Mouse (Mus musculus) B cell, adult 2 months (primary cell): ENCODE data around the gene B9d2.

ENCODE experiments used
- DNase-seq, 2 experiments: peaks; one replicate each; pipeline ENCODE4 v3.0.0; 2022

B9d2 gene

DNA sequence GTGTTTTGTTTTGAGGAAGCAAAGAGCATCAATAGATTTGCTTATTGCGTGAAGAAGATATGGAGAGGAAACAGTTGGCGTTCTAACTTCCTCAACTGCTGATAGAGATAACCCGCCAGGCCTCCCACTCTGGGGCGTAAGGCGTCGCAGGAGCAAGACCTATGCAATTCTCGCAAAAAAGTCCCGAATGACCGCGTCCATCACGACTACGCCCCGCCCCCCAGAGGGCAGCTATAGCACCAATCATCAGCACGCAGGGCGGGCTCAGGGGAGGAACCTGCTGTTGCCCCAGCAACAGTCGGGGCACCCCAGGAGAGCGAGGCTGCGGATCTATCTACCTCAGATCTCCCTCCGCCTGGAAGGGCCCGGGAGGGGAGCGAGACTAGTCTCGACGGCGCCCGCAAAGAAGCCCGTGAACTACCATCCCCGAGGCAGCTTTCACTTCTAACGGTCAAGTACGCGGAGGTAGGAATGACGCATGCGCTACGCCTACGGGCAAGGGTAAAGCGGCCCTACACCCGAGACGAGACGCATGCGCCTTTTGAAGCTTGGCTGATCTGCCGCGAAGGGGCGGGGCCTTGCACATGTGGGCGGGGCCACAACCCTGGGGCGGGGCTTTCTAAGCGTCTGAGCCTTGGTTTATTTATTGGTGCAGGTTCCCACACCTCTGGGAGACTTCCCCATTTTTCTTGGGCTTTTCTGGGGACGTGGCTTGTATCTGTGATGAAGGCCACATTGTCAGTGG, at the start of gene B9d2:
B9d2 (plus strand) TSS at position 267 of the 745 bp plus-strand sequence.
- peak; percentile 99 for DNase-seq

DNA sequence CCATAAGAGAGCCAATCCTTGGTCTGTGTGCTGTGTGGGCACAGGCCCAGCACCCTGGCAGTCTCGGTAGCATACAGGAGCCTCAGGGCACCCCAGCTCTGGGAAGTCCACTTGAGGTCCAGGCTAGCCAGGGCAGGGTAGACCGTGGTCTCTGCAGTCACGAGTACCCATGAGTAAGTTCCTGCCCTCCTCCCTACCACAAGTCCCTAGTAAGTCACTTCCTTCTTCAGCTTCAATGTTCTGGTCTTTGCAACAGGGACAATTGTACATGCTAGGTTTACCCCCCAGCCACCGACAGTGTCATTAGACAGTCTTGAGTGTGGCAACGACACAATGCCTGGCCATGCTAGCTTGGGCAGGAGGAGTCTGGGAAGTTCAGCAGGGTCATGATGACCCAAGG, 47.9 kb upstream of the B9d2 start:
- peak; percentile 57 to 58 for DNase-seq

DNA sequence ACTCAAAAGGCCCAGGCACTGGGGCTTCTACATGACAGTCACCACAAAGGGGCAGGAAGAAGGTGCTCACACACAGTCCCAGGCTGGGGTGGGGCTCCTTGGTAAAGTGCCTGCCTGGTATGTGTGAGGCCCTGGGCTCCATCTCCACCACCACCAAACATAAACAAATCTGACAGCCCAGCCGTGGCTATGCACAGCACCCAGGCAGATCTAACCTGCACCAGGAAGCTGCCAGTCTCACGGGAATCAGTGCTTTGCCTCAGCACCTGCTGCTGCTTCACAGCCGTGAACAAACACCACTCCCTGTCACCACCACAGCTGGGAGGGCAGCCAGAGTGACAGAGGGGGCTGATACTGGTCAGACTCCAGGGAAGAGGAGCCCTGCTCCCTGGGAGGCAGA, 44.2 kb upstream of the B9d2 start:
- peak; percentile 81 to 85 for DNase-seq

DNA sequence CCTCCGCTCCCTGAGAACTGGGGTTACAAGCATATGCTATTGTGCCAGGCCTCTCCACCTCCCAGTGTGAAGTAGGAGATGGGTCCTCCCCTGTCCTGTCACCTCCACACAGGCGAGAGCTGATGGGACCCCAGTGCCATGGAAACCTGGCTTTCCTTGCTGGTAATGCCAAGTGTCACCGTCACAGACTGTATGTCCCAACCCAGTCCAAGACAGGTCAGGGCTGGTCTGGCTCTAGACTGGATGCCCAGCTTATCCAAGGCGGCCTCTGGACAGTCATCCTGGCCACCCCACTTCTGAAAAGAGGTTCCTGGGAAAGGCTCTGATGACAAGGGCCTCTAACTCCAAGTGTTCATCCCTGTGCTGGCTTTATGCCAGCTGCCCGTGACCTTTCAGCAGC, 43.5 kb upstream of the B9d2 start:
- DNase-seq: no peak

- DNase-seq: no peak
Observed at GRCm38 (mm10) chr7:25639754-25640153, 40.8 kb upstream of the B9d2 start.

DNA sequence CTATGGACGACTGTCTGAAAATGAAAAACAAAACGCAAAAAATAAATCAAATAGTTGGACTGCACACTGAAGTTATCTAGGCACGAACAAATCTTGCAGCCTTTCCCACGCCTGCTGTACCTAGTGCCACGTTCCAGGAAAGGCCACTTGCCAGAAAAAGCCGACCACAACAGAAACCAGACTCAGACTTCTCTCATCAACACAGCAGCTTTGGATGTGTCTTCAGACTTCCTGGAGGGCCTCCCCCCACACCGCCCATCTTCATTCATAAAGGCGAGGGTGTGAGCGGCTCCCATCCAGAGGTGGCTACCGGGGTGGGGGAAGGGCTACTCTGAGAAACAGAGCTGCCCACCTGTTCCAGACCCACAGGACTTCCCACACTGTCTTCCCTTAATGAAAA, 36.4 kb upstream of the B9d2 start:
- peak in 1 of 2 experiments; percentile 36 for DNase-seq

DNA sequence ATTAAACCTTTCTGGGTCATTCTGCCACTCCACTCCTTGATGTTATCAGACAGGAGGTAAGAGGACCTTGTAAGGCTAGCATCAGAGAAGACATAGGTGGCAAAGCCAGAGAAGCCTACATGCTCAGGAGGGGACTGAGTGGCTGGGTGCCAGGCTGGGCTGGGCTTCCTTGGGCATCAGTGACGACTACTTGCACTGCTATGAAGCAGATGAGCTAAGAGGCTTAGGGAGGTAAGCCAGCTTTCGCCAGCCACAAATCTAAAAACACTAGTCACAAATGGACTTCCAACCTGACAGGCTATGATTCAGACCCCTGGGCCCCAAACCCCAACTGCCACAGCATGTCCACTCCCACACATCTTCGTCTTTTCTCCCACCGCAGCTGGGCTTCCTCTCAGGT, 35.9 kb upstream of the B9d2 start:
- DNase-seq: no peak

GRCm38 (mm10) chr7:25645074-25645473, 35.5 kb upstream of the B9d2 start:
- no peak for DNase-seq

GRCm38 (mm10) chr7:25647574-25648123, 32.9 kb upstream of the B9d2 start:
- peak; percentile 67 to 70 for DNase-seq

DNA sequence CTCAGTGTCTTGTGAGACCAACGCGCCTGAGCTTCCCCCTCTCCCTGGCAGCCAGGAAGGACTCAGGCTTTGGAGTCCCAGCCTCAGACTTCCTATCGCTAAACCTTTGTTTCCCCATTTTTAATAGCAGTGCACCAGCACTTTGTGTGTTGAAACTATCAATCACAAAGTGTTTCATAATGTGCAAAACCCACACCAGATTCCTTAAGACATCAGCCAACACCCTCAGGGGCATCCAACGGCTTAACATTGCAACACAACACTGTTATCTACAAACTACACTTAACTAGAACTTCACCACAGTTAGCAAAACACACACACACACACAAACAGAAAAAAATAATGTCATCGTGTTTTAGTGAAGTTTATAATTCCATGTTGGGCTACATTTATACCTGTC, 30.7 kb upstream of the B9d2 start:
- DNase-seq: no peak

GRCm38 (mm10) chr7:25651281-25651680, 29.3 kb upstream of the B9d2 start:
- peak; percentile 71 to 76 for DNase-seq

- DNase-seq: peak; percentile 53 to 64
Observed at GRCm38 (mm10) chr7:25652244-25652759, 28.3 kb upstream of the B9d2 start.

GRCm38 (mm10) chr7:25655601-25656428, 24.8 kb upstream of the B9d2 start:
- DNase-seq: no peak

DNA sequence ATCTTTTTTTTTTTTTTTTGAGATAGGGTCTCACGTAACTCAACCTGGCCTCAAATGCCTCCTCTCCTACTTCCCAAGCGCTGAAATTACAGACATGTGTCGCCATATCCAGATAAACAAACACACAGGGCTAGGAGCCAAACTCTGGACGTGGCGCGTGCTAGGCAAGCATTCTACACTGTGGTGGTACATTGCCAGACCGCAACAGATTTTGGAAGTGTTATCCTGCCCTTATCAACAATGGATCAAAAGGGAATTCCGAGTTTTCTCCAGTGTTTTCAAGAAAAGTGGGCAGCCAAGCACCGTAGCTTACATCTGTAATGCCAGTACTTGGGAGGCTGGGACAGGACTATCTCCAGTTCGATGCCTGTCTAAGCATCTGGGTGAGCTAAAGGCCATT, 22.8 kb upstream of the B9d2 start:
- no peak for DNase-seq

DNA sequence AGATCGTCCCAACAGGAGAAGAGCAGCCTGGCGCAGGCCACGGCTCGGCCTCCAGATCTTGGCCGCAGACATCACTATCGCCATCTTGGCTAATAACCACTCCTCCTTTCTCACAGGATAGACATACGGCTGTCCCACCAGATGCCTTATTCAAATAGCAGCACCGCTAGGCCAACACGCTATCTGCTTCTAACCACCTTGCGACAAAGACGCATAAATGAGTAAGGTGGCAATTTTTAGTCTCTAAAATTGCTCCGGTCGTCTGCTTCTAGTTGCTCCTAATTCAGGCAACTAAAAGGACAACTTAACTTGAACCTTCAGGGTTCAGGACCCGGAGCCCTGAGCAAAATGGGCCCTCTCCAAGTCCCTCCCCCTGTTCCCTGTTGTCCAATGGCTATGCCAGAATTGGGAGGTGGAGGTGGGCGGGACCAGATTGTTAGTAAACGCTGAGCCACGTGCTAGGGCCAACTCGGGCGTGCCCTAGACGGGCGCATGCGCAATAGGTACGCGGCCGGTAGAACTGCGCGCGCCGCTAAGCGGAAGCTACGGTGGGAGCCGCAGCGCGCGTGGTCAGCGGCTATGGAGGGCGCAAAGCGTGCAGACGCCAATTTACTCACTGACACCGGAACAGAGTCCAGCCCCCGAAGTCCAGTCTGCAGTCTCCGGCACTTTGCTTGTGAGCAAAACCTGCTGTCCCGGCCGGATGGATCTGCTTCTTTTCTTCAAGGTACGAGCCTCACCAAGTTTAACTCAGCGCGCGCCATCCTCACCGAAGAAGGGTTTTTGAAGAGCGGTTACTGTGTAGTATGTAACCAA, 21.7 kb upstream of the B9d2 start, which contains the start of the genes Bckdha and Exosc5:
Bckdha (minus strand) TSS at position 325 of the 816 bp plus-strand sequence.
Exosc5 (plus strand) TSS at position 508 of the 816 bp plus-strand sequence.
- DNase-seq: peak; percentile 97 to 98

GRCm38 (mm10) chr7:25666381-25666780, 14.2 kb upstream of the B9d2 start:
- no peak for DNase-seq

- no peak for DNase-seq
Observed at GRCm38 (mm10) chr7:25669158-25669557, 11.4 kb upstream of the B9d2 start.

DNA sequence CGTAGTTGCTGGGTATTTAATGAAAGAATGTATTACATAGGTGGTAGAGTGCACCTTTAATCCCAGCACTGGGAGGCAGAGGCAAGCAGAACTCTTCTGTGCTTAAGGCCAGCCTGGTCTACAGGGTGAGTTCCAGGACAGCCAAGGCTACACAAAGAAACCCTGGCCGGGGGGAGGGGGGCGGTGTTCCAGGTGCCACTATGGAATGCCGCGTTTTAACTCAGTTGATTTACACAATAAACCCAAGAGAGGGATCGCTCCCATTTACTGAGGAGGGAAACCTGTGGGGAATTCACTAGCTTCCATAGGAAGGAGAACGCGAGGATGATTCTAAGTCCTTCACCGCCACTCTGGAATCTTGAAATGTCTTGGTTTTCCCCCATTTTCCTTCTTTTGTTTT, 10.9 kb upstream of the B9d2 start:
- DNase-seq: no peak

DNA sequence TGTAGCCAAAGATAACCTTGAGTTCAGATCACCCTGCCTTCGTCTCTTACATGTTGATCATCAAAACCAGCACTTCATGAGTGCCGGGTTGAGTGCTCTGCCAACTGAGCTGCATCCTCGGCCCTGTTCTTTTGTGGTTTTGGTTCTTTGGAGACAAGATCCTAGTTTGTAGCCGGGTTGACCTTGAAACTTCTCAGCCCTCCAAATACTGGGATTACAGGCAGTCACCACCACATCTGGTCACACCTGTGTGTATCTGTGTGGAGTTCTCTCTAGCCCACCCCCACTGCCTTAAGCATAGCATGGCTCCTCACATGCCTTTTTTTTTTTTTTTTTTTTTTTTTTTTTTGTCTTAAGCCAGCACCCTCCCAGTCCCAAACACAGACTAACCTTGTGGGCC, 10.5 kb upstream of the B9d2 start:
- DNase-seq: no peak

- no peak for DNase-seq
Observed at GRCm38 (mm10) chr7:25671686-25672085, 8.9 kb upstream of the B9d2 start.

GRCm38 (mm10) chr7:25672442-25672841, 8.1 kb upstream of the B9d2 start:
- DNase-seq: no peak

- no peak for DNase-seq
Observed at GRCm38 (mm10) chr7:25674297-25674696, 6.3 kb upstream of the B9d2 start.
